Mouse (Mus musculus): ENCODE data around the gene Olfr1197.

Gene Olfr1197

DNA sequence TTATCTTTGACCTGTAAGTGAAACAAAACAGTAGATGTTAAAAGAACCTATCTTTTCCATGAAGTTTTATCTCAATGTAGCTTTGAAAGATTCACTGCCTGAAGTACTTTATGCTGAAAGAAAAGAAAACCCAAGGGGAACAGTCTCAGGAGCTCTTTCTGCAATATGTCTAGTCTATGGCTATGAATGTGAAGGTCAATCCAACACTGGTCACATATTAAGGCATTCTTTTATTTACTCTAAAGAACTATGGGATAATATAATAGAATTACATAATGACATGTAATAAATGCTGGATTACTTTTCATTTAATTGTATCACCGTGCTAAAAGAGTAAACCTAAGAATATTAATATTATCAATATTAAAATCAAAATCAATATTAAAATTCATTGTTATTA is at the start of gene Olfr1197:
Gene Olfr1197 (minus strand): TSS at position 101 of the 400 bp plus-strand sequence.
- DNase-seq = no peak

- DNase-seq = no peak
Observed at GRCm38 (mm10) chr2:88770388-88770787, 38.2 kb upstream of the Olfr1197 start, which contains the start of gene Olfr1200. Gene Olfr1200 (minus strand): TSS chr2:88770488.

GRCm38 (mm10) chr2:88760369-88760768 is 28.2 kb upstream of the Olfr1197 start, which contains the start of gene Olfr1199:
Gene Olfr1199 (minus strand): TSS chr2:88760469.
- no peak for DNase-seq

DNA sequence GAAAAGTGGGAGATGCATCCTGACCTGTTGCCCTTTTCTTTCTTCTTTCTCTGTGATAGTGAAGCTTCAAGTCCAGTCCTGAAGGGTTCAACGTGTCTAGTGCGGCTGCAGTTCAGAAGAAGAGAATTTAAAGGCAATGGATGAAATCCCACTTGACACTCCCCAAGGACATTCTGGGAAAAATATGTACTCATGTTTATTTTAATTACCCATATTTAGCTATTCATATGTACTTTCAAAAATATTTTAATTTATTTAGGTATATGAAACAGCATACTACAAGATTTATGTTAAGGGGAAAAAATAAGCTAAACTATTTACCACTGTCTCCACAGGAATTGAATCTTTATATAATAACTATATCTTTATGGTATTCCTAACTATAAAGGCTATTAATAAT is 19.1 kb upstream of the Olfr1197 start, which contains the start of gene Olfr1198:
Gene Olfr1198 (minus strand): TSS at position 101 of the 400 bp plus-strand sequence.
- DNase-seq = no peak

- no peak for DNase-seq
Observed at GRCm38 (mm10) chr2:88743379-88743778, 11.2 kb upstream of the Olfr1197 start.

GRCm38 (mm10) chr2:88704497-88704896 is 27.7 kb downstream of the Olfr1197 start, which contains the start of gene Olfr1196:
Gene Olfr1196 (minus strand): TSS chr2:88704597.
- DNase-seq = no peak

GRCm38 (mm10) chr2:88689087-88689486 is 43.1 kb downstream of the Olfr1197 start, which contains the start of gene Olfr1195:
Gene Olfr1195 (minus strand): TSS chr2:88689187.
- DNase-seq = no peak
